Mouse (Mus musculus) liver, embryonic 14.5 days (tissue): ENCODE data around the gene Cntn1. TPM values are rescaled to one million over a fixed set of nuclear protein-coding genes. Genes with fewer than 3 reads are reported as not detected.
"Not testable (repeated sequence)": the region's sequence is repeated elsewhere in the genome, so short reads cannot be mapped to it uniquely, and the experiment has no call there.

ENCODE experiments used
- ATAC-seq: fragments of 200-750 bp; cut with Nextera tagmentation; 2 replicates; pipeline ENCODE4 v1.8.0; 2017; ENCODE audit warnings: moderate number of reproducible peaks, mild to moderate bottlenecking, moderate library complexity; ENCODE audit not compliant: insufficient read depth
- DNase-seq, 3 experiments: peaks; one replicate each; pipeline ENCODE4 v3.0.0-alpha.2; 2012 to 2013; ENCODE audit warnings: low read depth in 3 of 3, low spot score in 3 of 3
- H3K27ac ChIP-seq: fragments of 300-500 bp; sonication (generic); 2 replicates; pipeline ENCODE4 v1.5.1; 2014; ENCODE audit warnings: moderate library complexity, mild to moderate bottlenecking, control low read depth, inconsistent platforms
- H3K27me3 ChIP-seq: fragments of 300-500 bp; sonication (generic); 2 replicates; pipeline ENCODE4 v1.6.1; 2014; ENCODE audit warnings: mild to moderate bottlenecking, low read length, moderate library complexity; ENCODE audit not compliant: control insufficient read depth, insufficient read depth
- H3K36me3 ChIP-seq: fragments of 300-500 bp; sonication (generic); replicated peaks from 2 replicates; pipeline ENCODE4 v1.6.1; 2014; ENCODE audit warnings: low read depth; ENCODE audit not compliant: control insufficient read depth, insufficient read depth
- H3K4me1 ChIP-seq, 2 experiments: fragments of 200-500 bp in 1 of 2; fragments of 300-500 bp in 1 of 2; sonication (generic) in 1 of 2; replicated peaks; 2 replicates each; pipeline ENCODE4 v1.6.1; 2012 to 2014; ENCODE audit warnings: antibody characterized with exemption in 1 of 2, inconsistent platforms in 1 of 2, low read length in 1 of 2; ENCODE audit not compliant: control insufficient read depth in 2 of 2, insufficient read depth in 2 of 2
- H3K4me2 ChIP-seq: fragments of 300-500 bp; sonication (generic); 2 replicates; pipeline ENCODE4 v1.6.1; 2014; ENCODE audit warnings: low read depth, mild to moderate bottlenecking, control low read depth, moderate library complexity
- H3K4me3 ChIP-seq, 2 experiments: fragments of 200-500 bp in 1 of 2; fragments of 300-500 bp in 1 of 2; sonication (generic) in 1 of 2; 2 replicates each; pipeline ENCODE4 v1.5.1; 2012 to 2014; ENCODE audit warnings: low read depth in 2 of 2, low read length in 2 of 2, mild to moderate bottlenecking in 2 of 2, control low read depth in 1 of 2, inconsistent platforms in 1 of 2, moderate library complexity in 1 of 2; ENCODE audit not compliant: insufficient read depth in 1 of 2
- H3K9ac ChIP-seq: fragments of 300-500 bp; sonication (generic); replicated peaks from 2 replicates; pipeline ENCODE4 v1.6.1; 2014; ENCODE audit warnings: mild to moderate bottlenecking, control low read depth, moderate library complexity
- H3K9me3 ChIP-seq: fragments of 300-500 bp; sonication (generic); 2 replicates; pipeline ENCODE4 v1.6.1; 2016; ENCODE audit warnings: low read length, mixed read lengths; ENCODE audit not compliant: control insufficient read depth
- CTCF ChIP-seq: IDR thresholded peaks from 2 replicates; pipeline ENCODE4 v1.5.1; 2016; ENCODE audit warnings: antibody characterized with exemption, low read depth, control low read depth
- EP300 ChIP-seq: IDR thresholded peaks from 2 replicates; pipeline ENCODE4 v1.6.1; 2016; ENCODE audit warnings: antibody characterized with exemption, low read depth
- WGBS: fragments of 180-500 bp; shearing (Covaris S2); extraction: QIAGEN DNeasy Blood & Tissue Kit; methylation state at CpG from one replicate; pipeline ENCODE4 v1.1.7; 2014; ENCODE audit not compliant: insufficient replicate concordance; 5-methylcytosine and 5-hydroxymethylcytosine counted together
- polyA plus RNA-seq, 2 experiments: library from polyadenylated mRNA; depleted of rRNA in 1 of 2; stranded (reverse) in 1 of 2; unstranded in 1 of 2; fragments of >200 nt; fragmentation: Nextera tagmentation in 1 of 2; extraction: Ambion mirVana in 1 of 2; gene quantifications; 2 replicates each; pipeline versions ENCODE4 v1.2.1 to v1.2.3; 2012 to 2014

The Cntn1 gene
- polyA plus RNA-seq, 2 experiments: 0.02 TPM; not detected in 1

DNA sequence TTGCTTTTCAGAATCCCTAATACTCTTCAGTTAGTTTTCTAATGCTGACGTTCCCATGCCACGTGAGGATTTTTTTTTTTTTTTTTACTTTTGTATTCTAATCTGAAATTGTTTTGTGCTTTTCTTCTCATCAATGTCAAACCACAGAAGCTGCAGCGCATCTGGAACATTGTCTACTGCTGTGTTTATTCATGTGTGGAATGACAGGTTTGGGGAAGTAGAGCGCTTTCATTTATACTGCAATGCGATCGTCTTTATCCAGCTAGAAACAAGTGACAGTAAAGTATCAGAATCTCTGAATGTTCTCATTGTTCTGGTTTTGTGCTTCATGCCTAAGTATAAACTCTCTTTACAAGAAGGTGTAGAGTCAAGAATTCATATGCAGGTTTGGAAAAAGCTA lies 289.3 kb downstream of the Cntn1 start:
- no peak for DNase-seq
- H3K27ac ChIP-seq: no peak overlapping the region
- ATAC-seq: no peak
- H3K9me3 ChIP-seq: no peaks in the 10 kb centered on the region
- TF ChIP-seq EP300: no peak
- no peaks in the 10 kb centered on the region for H3K27me3 ChIP-seq
- H3K9ac ChIP-seq: no peak overlapping the region
- H3K4me1 ChIP-seq: peaks cover 0 to 3% of the 10 kb centered on the region in 2 experiments; a peak in 3 of 4 replicates
- no peak overlapping the region for H3K4me3 ChIP-seq
- H3K36me3 ChIP-seq: no peaks in the 10 kb centered on the region
- WGBS: 70% methylated on average over 6 of the region's 6 CpGs
- no peak overlapping the region for H3K4me2 ChIP-seq

DNA sequence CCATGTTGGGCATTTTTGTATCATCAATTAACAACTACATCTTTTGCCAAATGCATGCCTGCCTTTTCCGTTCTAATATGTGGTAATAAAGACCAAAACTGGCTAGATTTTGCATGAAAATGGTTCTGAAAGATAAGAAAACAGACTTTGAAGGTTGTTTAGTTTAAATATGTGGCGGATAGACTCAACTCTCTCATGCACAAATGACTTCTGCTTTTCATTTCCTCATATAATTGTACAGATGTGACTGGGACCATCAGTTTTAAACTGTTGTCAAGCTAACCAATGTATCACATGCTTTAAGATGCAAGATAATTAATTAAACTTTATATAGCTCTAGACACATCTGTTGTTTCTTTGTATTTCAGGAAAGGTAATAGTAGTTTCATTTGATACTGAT lies 290.5 kb downstream of the Cntn1 start:
- TF ChIP-seq CTCF: no peak
- no peak for TF ChIP-seq EP300
- H3K4me1 ChIP-seq: peaks cover 0 to 15% of the 10 kb centered on the region in 2 experiments; a peak in 3 of 4 replicates
- no peak for DNase-seq
- no peaks in the 10 kb centered on the region for H3K9me3 ChIP-seq
- no peak overlapping the region for H3K9ac ChIP-seq
- no peak overlapping the region for H3K27ac ChIP-seq
- ATAC-seq: no peak
- no peaks in the 10 kb centered on the region for H3K36me3 ChIP-seq
- H3K4me3 ChIP-seq: no peak overlapping the region
- no peak overlapping the region for H3K4me2 ChIP-seq
- H3K27me3 ChIP-seq: no peaks in the 10 kb centered on the region
- 37% methylated on average over 2 of the region's 2 CpGs for WGBS

DNA sequence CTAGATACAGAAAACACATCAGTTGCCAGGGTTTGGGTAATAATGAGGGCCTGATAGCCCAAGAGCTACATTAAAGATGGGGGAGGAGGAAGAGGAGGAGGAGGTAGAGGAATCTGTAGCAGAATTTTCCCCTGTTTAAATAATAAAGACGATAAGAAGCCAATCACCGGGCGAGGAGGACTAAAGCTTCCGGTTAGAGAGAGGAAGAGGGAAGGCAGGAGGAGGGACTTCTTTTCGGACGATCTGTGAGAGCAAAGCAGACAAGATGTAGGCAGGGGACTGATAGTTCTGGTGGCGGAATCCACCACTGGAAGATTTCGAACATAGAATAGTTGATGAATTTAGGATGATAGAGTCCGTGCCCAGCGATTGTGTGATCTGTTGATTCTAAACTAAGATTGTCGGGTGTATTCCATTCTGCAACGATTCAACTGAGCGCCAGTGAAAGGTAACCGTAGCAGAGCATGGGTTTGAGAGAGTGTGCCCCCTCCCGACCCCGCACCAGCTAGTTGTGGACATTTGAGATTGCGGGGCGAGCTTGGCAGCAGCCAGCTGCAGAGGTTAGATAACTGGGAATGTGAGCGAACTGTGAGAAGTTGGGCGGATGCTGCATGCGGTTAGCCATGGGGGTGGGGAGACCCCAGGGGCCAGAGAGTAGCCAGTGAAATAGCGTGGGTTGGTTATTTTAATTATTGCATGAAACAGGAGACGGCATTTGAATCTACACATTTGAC lies 293.3 kb downstream of the Cntn1 start:
- 40% methylated on average over 23 of the region's 23 CpGs for WGBS
- peak overlapping the region; percentile 75 for H3K27ac ChIP-seq
- peaks cover 4 to 31% of the 10 kb centered on the region in 2 experiments for H3K4me1 ChIP-seq
- no peaks in the 10 kb centered on the region for H3K9me3 ChIP-seq
- no peaks in the 10 kb centered on the region for H3K27me3 ChIP-seq
- H3K4me3 ChIP-seq: peak overlapping the region; percentile 43 to 60
- DNase-seq (peak; percentile 59 to 63 (median 62)), ATAC-seq (peak; percentile 91)
- H3K36me3 ChIP-seq: no peaks in the 10 kb centered on the region
- peak overlapping the region; percentile 61 for H3K4me2 ChIP-seq
- 0 out of 2 replicates have a peak overlapping the region, but pooled peaks have one; percentile 13 for H3K9ac ChIP-seq
- TF ChIP-seq EP300 (peak; percentile 76), CTCF (no peak)

GRCm38 (mm10) chr15:92347426-92347825 lies 296.5 kb downstream of the Cntn1 start:
- ATAC-seq (no peak), DNase-seq (no peak)
- Histone ChIP-seq H3K9ac (no peak overlapping the region), H3K9me3 (no peaks in the 10 kb centered on the region), H3K4me2 (no peak overlapping the region), H3K4me3 (no peak overlapping the region), H3K36me3 (no peaks in the 10 kb centered on the region), H3K27ac (no peak overlapping the region), H3K4me1 (peaks cover 4 to 37% of the 10 kb centered on the region in 2 experiments), H3K27me3 (no peaks in the 10 kb centered on the region)
- WGBS: 40% methylated on average over 4 of the region's 4 CpGs
- TF ChIP-seq CTCF (no peak), EP300 (no peak)

DNA sequence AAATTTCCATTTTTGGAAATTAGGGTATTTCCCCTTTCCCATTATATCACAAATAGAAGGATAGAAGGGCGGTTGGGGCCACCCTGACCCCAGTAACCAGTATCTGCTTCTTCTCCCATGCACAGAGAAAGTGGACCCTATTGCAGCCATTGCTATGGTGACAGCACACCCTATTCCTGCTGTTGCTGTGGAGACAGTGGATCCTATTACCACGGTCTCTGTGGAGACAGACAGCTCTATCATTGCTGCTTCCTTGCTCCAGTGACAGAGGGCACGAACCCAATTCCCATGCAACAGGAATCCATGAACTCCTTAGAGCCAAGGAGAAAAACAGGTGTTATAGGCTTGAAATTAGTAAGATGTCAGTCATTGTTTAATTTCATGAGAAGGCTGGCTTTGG lies 296.9 kb downstream of the Cntn1 start:
- H3K36me3 ChIP-seq: no peaks in the 10 kb centered on the region
- H3K4me3 ChIP-seq: no peak overlapping the region
- WGBS: 45% methylated on average over 3 of the region's 3 CpGs
- no peak for ATAC-seq
- H3K9ac ChIP-seq: no peak overlapping the region
- peaks cover 4 to 37% of the 10 kb centered on the region in 2 experiments for H3K4me1 ChIP-seq
- no peaks in the 10 kb centered on the region for H3K9me3 ChIP-seq
- H3K27me3 ChIP-seq: no peaks in the 10 kb centered on the region
- no peak for DNase-seq
- H3K27ac ChIP-seq: peak overlapping the region; percentile 16; the same call in 1 of the 2 replicates
- TF ChIP-seq CTCF (no peak), EP300 (no peak)
- peak overlapping the region; percentile 28; the same call in 1 of the 2 replicates for H3K4me2 ChIP-seq

GRCm38 (mm10) chr15:92348453-92348852 lies 297.5 kb downstream of the Cntn1 start:
- Histone ChIP-seq H3K4me1 (peaks cover 4 to 37% of the 10 kb centered on the region in 2 experiments), H3K4me2 (peak overlapping the region; percentile 28)
- peak; percentile 47 for ATAC-seq
- not testable (repeated sequence) for DNase-seq, H3K9ac ChIP-seq, H3K9me3 ChIP-seq, H3K36me3 ChIP-seq, H3K4me3 ChIP-seq, H3K27ac ChIP-seq, H3K27me3 ChIP-seq
